Mouse (Mus musculus) cerebellum, adult 2 months (tissue): ENCODE data around the gene Inhbe.

Experiments used
- CTCF ChIP-seq: fragments of 200-500 bp; IDR thresholded peaks from 2 replicates; pipeline ENCODE4 v1.5.1; 2011; ENCODE audit warnings: low read depth, mild to moderate bottlenecking, control low read depth, low read length, moderate library complexity, borderline replicate concordance; ENCODE audit not compliant: insufficient read depth
- POLR2A ChIP-seq: fragments of 200-500 bp; IDR thresholded peaks from 2 replicates; pipeline ENCODE4 v1.6.1; 2011; ENCODE audit warnings: low read length, control low read depth, borderline replicate concordance; ENCODE audit not compliant: insufficient read depth

DNA sequence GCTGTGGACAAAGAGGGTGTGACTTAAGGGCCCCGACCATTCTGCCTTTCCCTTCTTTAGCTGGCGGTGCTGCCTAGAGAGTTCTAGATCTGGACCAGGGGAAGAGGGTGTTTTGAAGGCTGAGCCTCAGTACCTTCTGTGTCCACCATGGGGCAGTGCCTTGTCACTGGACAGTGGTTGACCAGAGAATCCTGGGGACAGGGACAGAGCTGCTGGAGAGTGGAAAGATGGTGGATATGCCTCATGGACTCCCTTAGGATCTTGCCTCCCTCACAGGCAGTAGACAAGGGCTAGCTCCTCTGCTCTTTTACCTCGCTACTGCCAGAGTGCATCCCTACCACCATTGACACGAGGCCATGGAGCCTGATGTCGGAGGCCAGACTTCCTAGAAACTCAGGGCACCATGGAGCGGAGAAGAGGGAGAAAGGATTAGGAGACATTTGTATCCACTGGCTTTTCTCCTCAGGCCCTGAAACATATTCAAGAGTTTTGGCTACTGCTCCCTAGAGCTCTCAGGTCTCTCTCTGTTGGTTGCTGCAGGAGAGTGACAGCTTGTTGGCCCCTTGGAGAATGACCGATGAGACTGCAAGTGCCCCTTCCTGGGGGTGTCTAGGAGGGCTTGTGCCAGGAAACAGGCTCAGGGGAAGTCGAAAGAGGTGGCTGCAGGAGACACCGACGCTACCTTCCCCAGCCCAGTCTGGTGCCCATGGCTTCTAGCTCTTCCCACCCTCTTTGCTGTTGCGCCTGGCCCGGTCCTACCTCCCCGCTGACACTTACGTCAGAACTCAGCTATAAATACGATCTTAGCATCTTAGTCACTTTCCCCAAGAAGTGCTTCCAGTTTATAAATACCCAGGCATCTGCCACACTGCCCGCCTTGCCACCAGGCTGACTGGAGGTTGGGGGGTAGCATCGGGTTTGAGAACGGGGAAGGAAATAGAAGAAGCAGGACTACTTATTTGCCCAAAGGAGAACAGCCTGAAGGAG, at the start of gene Inhbe:
- TF ChIP-seq CTCF (peak; percentile 55), POLR2A (0 out of 2 replicates have a peak, but pooled peaks have one; percentile 8)
